Mouse (Mus musculus) limb, embryonic 15.5 days (tissue): ENCODE results near the gene Zbtb42. TPM values are rescaled to one million over a fixed set of nuclear protein-coding genes. Genes with fewer than 3 reads are reported as not detected.

Experiments
- ATAC-seq: fragments of 200-750 bp; cut with Nextera tagmentation; 2 replicates; pipeline ENCODE4 v1.8.0; 2017; ENCODE audit warnings: low read depth, moderate TSS enrichment; ENCODE audit not compliant: insufficient number of reproducible peaks, low FRiP score, low TSS enrichment
- H3K27ac ChIP-seq: fragments of 300-500 bp; sonication (generic); 2 replicates; pipeline ENCODE4 v1.5.1; 2015; ENCODE audit warnings: moderate library complexity, mild to moderate bottlenecking, inconsistent platforms
- H3K27me3 ChIP-seq: fragments of 300-500 bp; sonication (generic); 2 replicates; pipeline ENCODE4 v1.6.1; 2015; ENCODE audit warnings: inconsistent platforms
- H3K36me3 ChIP-seq: fragments of 300-500 bp; sonication (generic); 2 replicates; pipeline ENCODE4 v1.6.1; 2015; ENCODE audit warnings: inconsistent platforms
- H3K4me1 ChIP-seq: fragments of 300-500 bp; sonication (generic); 2 replicates; pipeline ENCODE4 v1.6.1; 2015; ENCODE audit warnings: inconsistent platforms
- H3K4me2 ChIP-seq: fragments of 300-500 bp; sonication (generic); 2 replicates; pipeline ENCODE4 v1.6.1; 2015; ENCODE audit warnings: mild to moderate bottlenecking, inconsistent platforms
- H3K4me3 ChIP-seq: fragments of 300-500 bp; sonication (generic); 2 replicates; pipeline ENCODE4 v1.5.1; 2015; ENCODE audit warnings: mild to moderate bottlenecking, inconsistent platforms
- H3K9ac ChIP-seq: fragments of 300-500 bp; sonication (generic); 2 replicates; pipeline ENCODE4 v1.6.1; 2015; ENCODE audit warnings: inconsistent platforms
- H3K9me3 ChIP-seq: fragments of 300-500 bp; sonication (generic); 2 replicates; pipeline ENCODE4 v1.6.1; 2016; ENCODE audit warnings: inconsistent platforms
- WGBS: fragments of 180-500 bp; shearing (Covaris S2); methylation state at CpG from one replicate; pipeline ENCODE4 v1.1.7; 2015; 5-methylcytosine and 5-hydroxymethylcytosine counted together
- microRNA-seq: library from miRNA; unstranded; fragments of <30 nt; microRNA quantifications from one replicate; pipeline ENCODE4, GENCODE M21; 2016
- polyA plus RNA-seq: library from polyadenylated mRNA; unstranded; fragments of >200 nt; fragmentation: Nextera tagmentation; extraction: Ambion mirVana; gene quantifications from 2 replicates; pipeline ENCODE4 v1.2.1, GENCODE M21; 2015

The Zbtb42 gene
- polyA plus RNA-seq, 1 experiment from 2014 or later, result 3.4 TPM

GRCm38 (mm10) chr12:112722240-112723027, 43.8 kb downstream of the Zbtb42 start:
- Histone ChIP-seq H3K36me3 (peaks cover 16% of the 10 kb centered on the region), H3K9ac (peak overlapping the region; percentile 72), H3K4me1 (peaks cover 42% of the 10 kb centered on the region), H3K4me2 (peak overlapping the region; percentile 90), H3K27ac (peak overlapping the region; percentile 84), H3K27me3 (no peaks in the 10 kb centered on the region), H3K4me3 (peak overlapping the region; percentile 91), H3K9me3 (no peaks in the 10 kb centered on the region)
- WGBS, result 1% methylated on average over 60 of the region's 75 CpGs
- ATAC-seq, result peak; percentile 57; the same call in 1 of the 2 replicates

DNA sequence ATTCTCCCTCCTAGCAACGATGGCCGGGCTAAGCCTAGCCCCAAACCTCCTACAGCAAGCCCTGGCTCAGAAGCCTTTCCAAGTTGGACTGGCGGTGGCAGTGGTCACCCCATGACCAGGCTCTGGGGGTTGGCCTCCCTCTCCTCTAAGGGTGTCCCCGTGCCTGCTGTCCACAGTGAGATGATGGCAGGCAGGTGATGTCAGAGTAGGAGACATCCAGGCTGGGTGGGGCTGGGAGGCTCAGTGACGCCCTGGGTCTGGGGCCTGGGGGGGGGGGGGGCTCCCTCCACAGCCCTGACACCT, 44.4 kb downstream of the Zbtb42 start:
- peak overlapping the region; percentile 84; the same call in 1 of the 2 replicates for H3K27ac ChIP-seq
- H3K4me1 ChIP-seq, result peaks cover 46% of the 10 kb centered on the region
- no peak for ATAC-seq
- 13% methylated on average over 5 of the region's 5 CpGs for WGBS
- H3K9ac ChIP-seq, result peak overlapping the region; percentile 72
- peak overlapping the region; percentile 90 for H3K4me2 ChIP-seq
- peak overlapping the region; percentile 91 for H3K4me3 ChIP-seq
- peaks cover 21% of the 10 kb centered on the region for H3K36me3 ChIP-seq
- H3K9me3 ChIP-seq, result no peaks in the 10 kb centered on the region
- H3K27me3 ChIP-seq, result no peaks in the 10 kb centered on the region

- no peak for ATAC-seq
These were observed 44.8 kb downstream of the Zbtb42 start for GRCm38 (mm10) chr12:112723445-112723844.

DNA sequence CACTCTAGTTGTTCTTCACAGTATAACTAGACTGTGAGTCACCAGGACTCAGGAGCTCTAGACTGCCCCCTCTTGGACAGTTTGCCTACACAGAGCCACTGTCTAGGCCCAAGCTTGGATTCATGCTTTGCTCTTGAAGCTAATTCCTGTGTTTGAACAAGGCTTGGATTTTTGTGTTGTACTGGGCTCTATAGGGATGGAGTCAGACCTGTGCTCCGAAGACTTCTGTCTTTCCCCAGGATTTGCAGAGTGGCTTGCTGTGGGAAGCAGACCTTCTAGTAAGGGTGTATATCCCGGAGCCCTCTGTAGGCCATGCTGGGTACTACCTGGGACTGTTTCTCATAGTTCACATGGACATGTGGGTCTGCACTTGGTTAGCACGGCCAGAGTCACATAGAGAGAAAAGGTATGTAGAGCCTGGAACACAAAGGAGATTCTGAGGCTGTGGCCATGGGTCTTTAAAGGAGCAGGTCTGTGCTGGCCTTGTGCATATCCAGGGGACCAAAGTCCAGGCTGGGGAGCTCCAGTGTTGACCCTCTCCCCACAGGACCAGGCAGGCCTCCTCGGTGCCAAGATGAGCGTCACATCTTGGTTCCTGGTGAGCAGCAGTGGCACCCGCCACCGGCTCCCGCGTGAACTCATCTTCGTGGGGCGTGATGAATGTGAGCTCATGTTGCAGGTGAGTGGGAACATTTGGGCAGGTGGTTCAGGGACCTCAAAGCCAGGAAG, 45.6 kb downstream of the Zbtb42 start:
- no peak for ATAC-seq
- Histone ChIP-seq H3K9ac (no peak overlapping the region), H3K36me3 (peaks cover 24% of the 10 kb centered on the region), H3K4me3 (no peak overlapping the region), H3K27me3 (no peaks in the 10 kb centered on the region), H3K27ac (no peak overlapping the region), H3K4me1 (peaks cover 51% of the 10 kb centered on the region), H3K4me2 (no peak overlapping the region), H3K9me3 (no peaks in the 10 kb centered on the region)
- 74% methylated on average over 11 of the region's 11 CpGs for WGBS

More at GRCm38 (mm10) chr12:112723445-112723844, 44.8 kb downstream of the Zbtb42 start:
- no peaks in the 10 kb centered on the region for H3K9me3 ChIP-seq
- H3K4me3 ChIP-seq, result peak overlapping the region; percentile 91
- H3K36me3 ChIP-seq, result peaks cover 21% of the 10 kb centered on the region
- H3K27ac ChIP-seq, result 0 out of 2 replicates have a peak overlapping the region, but pooled peaks have one; percentile 84
- H3K27me3 ChIP-seq, result no peaks in the 10 kb centered on the region
- peak overlapping the region; percentile 90 for H3K4me2 ChIP-seq
- 86% methylated on average over 6 of the region's 6 CpGs for WGBS
- peak overlapping the region; percentile 72; the same call in 1 of the 2 replicates for H3K9ac ChIP-seq
- peaks cover 49% of the 10 kb centered on the region for H3K4me1 ChIP-seq

GRCm38 (mm10) chr12:112727801-112728200, 49.2 kb downstream of the Zbtb42 start:
- Histone ChIP-seq H3K9me3 (no peaks in the 10 kb centered on the region), H3K36me3 (peaks cover 58% of the 10 kb centered on the region), H3K4me3 (no peak overlapping the region), H3K9ac (no peak overlapping the region), H3K27ac (no peak overlapping the region), H3K27me3 (no peaks in the 10 kb centered on the region), H3K4me2 (no peak overlapping the region), H3K4me1 (peaks cover 40% of the 10 kb centered on the region)
- 76% methylated on average over 8 of the region's 8 CpGs for WGBS
- ATAC-seq, result no peak

DNA sequence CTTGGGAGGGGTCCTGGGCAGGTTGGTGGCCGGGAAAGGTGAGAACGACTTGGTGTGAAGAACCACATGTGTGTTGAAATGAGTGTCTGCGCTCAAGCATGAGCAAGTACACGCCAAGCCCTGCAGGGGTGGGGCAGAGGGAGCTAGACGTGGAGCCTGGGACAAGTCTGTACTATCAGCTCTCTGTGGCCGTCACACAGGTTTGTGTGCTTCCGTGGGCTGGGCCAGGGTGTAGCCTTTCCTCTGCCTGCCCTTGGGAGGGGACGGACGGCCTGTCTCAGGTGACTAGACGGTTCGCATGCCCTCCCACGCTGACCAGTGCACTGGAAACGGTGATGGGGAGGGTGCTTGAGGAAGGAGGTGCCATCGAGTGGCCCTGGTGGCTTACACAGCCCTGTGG, 52.2 kb downstream of the Zbtb42 start:
- Histone ChIP-seq H3K27ac (peak overlapping the region; percentile 47; the same call in 1 of the 2 replicates), H3K9ac (no peak overlapping the region), H3K9me3 (no peaks in the 10 kb centered on the region), H3K36me3 (peaks cover 79% of the 10 kb centered on the region), H3K27me3 (no peaks in the 10 kb centered on the region), H3K4me1 (peaks cover 18% of the 10 kb centered on the region), H3K4me3 (no peak overlapping the region), H3K4me2 (no peak overlapping the region)
- WGBS, result 76% methylated on average over 14 of the region's 14 CpGs
- ATAC-seq, result no peak

Small RNA genes lying within 50 kb of the gene (microRNA-seq; reads per million reads assigned to microRNA genes)
- gene Mir6939, result not detected

Other genes with a start within 250 kb of the Zbtb42 start
- 0.47 and 0.50 TPM in 2 replicates for gene A530016L24Rik, start 189.4 kb upstream of the Zbtb42 start, polyA plus RNA-seq
- 0.10 and 0.45 TPM in 2 replicates for gene Tmem179, start 162.1 kb upstream of the Zbtb42 start, polyA plus RNA-seq
- gene Inf2, start 90.0 kb upstream of the Zbtb42 start, polyA plus RNA-seq, result 7.4 and 7.6 TPM in 2 replicates
- 11.6 and 27.2 TPM in 2 replicates for gene Adssl1, start 58.8 kb upstream of the Zbtb42 start, polyA plus RNA-seq
- 195 and 218 TPM in 2 replicates for gene Siva1, start 34.1 kb upstream of the Zbtb42 start, polyA plus RNA-seq
- gene Akt1, start 3.9 kb upstream of the Zbtb42 start, polyA plus RNA-seq, result 75.1 and 86.0 TPM in 2 replicates
- 24.0 and 26.7 TPM in 2 replicates for gene Cep170b, start 41.6 kb downstream of the Zbtb42 start, polyA plus RNA-seq
- 13.1 and 14.5 TPM in 2 replicates for gene Pld4, start 81.8 kb downstream of the Zbtb42 start, polyA plus RNA-seq
- gene Ahnak2, start 123.8 kb downstream of the Zbtb42 start, polyA plus RNA-seq, result 9.4 and 9.8 TPM in 2 replicates
- gene Clba1, start 130.1 kb downstream of the Zbtb42 start, polyA plus RNA-seq, result 5.9 and 6.4 TPM in 2 replicates
- 105 TPM in 2 replicates for gene Cdca4, start 150.6 kb downstream of the Zbtb42 start, polyA plus RNA-seq
- 0.20 and 0.41 TPM in 2 replicates for gene Gpr132, start 189.4 kb downstream of the Zbtb42 start, polyA plus RNA-seq